Mouse (Mus musculus) cerebellum, postnatal 14 days (tissue): ENCODE results near the gene Uba5.

ENCODE experiments used
- DNase-seq, 2 experiments: peaks; one replicate each; pipeline ENCODE4 v3.0.0; 2021; ENCODE audit warnings: mixed read lengths in 2 of 2

Uba5 gene

GRCm38 (mm10) chr9:104062430-104063243 is at the start of gene Uba5:
Gene Uba5 (minus strand): TSS chr9:104063134.
- DNase-seq = peak in 1 of 2 experiments; percentile 85

GRCm38 (mm10) chr9:104109151-104109550 is 46.2 kb upstream of the Uba5 start:
- no peak for DNase-seq

- no peak for DNase-seq
These were observed 45.7 kb upstream of the Uba5 start for GRCm38 (mm10) chr9:104108571-104109143.

- DNase-seq = no peak
These were observed 44.5 kb upstream of the Uba5 start for GRCm38 (mm10) chr9:104107482-104107881.

GRCm38 (mm10) chr9:104106930-104107329 is 44.0 kb upstream of the Uba5 start:
- DNase-seq = no peak

GRCm38 (mm10) chr9:104104986-104105385 is 42.1 kb upstream of the Uba5 start:
- DNase-seq = no peak

- no peak for DNase-seq
These were observed 40.0 kb upstream of the Uba5 start for GRCm38 (mm10) chr9:104102901-104103300.

GRCm38 (mm10) chr9:104102301-104102700 is 39.4 kb upstream of the Uba5 start:
- no peak for DNase-seq

GRCm38 (mm10) chr9:104101458-104101857 is 38.5 kb upstream of the Uba5 start:
- no peak for DNase-seq

- no peak for DNase-seq
These were observed 37.9 kb upstream of the Uba5 start for GRCm38 (mm10) chr9:104100822-104101221.

GRCm38 (mm10) chr9:104099060-104099459 is 36.1 kb upstream of the Uba5 start:
- DNase-seq = peak in 1 of 2 experiments; percentile 6

- no peak for DNase-seq
These were observed 35.3 kb upstream of the Uba5 start for GRCm38 (mm10) chr9:104098256-104098655.

GRCm38 (mm10) chr9:104092945-104093344 is 30.0 kb upstream of the Uba5 start:
- no peak for DNase-seq

- DNase-seq = no peak
These were observed 25.6 kb upstream of the Uba5 start for GRCm38 (mm10) chr9:104088555-104088954.

GRCm38 (mm10) chr9:104085730-104086429 is 22.9 kb upstream of the Uba5 start:
- DNase-seq = no peak

- DNase-seq = no peak
These were observed 17.1 kb upstream of the Uba5 start for GRCm38 (mm10) chr9:104080038-104080437.

- peak; percentile 23 to 57 for DNase-seq
These were observed 16.4 kb upstream of the Uba5 start for GRCm38 (mm10) chr9:104079379-104079778.

GRCm38 (mm10) chr9:104078780-104079179 is 15.8 kb upstream of the Uba5 start:
- DNase-seq = no peak

- DNase-seq = no peak
These were observed 12.9 kb upstream of the Uba5 start for GRCm38 (mm10) chr9:104075808-104076207.

- DNase-seq = no peak
These were observed 8.1 kb upstream of the Uba5 start for GRCm38 (mm10) chr9:104070863-104071604.

- no peak for DNase-seq
These were observed 7.3 kb upstream of the Uba5 start for GRCm38 (mm10) chr9:104070241-104070640.

GRCm38 (mm10) chr9:104064571-104064970 is 1.6 kb upstream of the Uba5 start:
- DNase-seq = no peak
